Mouse (Mus musculus) adrenal gland, postnatal 4 days (tissue): ENCODE measurements around the gene Castor2. TPM values are rescaled to one million over a fixed set of nuclear protein-coding genes. Genes with fewer than 3 reads are reported as not detected.

ENCODE experiments used
- total RNA-seq, 2 experiments: library from RNA; stranded (reverse); gene quantifications; 2 replicates each; pipeline ENCODE4 v1.2.3; 2021

Gene Castor2
- total RNA-seq, 2 experiments from 2014 or later, result 16.6 to 23.7 TPM

Other genes with a start within 250 kb of the Castor2 start
- gene Rcc1l, start 77.1 kb downstream of the Castor2 start, total RNA-seq, result 10 to 100 TPM; 33.0 to 35.6 TPM
- gene Gtf2ird2, start 84.3 kb downstream of the Castor2 start, total RNA-seq, result 10 to 100 TPM; 13.9 to 15.9 TPM
- 10 to 100 TPM in 1 of 2 experiments, 1 to 10 TPM in 1; 5.2 to 10.3 TPM for gene Ncf1, start 129.9 kb downstream of the Castor2 start, total RNA-seq
- 100 to 1,000 TPM; 266 to 270 TPM for gene Gtf2i, start 215.0 kb downstream of the Castor2 start, total RNA-seq